Mouse (Mus musculus): ENCODE measurements around the gene Ttc9. TPM values are rescaled to one million over a fixed set of nuclear protein-coding genes. Genes with fewer than 3 reads are reported as not detected.

Ttc9 gene
- polyA plus RNA-seq, 1 experiment from 2014 or later: 15.2 TPM

DNA sequence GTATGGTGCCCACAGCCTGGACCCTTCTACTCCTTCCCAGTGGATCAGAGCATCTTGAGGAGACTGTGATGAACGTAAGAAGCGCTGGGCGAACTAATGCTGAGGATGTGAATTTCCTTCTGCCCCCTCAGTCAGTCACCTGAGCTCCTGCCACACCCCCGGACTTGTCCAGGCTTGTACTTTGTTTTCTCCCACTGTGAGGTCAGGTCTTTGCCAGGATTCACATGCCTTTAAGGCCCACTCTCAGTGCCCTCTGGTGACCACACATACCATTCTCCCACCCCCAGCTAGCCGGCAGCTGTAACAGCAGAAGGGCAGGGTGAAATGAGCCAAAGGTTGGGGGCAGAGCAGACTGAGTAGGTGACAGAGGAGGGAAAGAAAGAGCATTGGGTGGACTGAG lies 32.9 kb downstream of the Ttc9 start:
- no peaks in the 10 kb centered on the region for H3K9me3 ChIP-seq
- ATAC-seq (replicated peaks): no peak
- no peak overlapping the region for H3K4me2 ChIP-seq
- no peaks in the 10 kb centered on the region for H3K4me1 ChIP-seq
- no peak overlapping the region for H3K9ac ChIP-seq
- H3K36me3 ChIP-seq (replicated peaks): peaks cover 27% of the 10 kb centered on the region; the same call in 1 of the 2 replicates
- 88% methylated on average over 5 of the region's 5 CpGs for WGBS
- no peak overlapping the region for H3K4me3 ChIP-seq
- H3K27me3 ChIP-seq (replicated peaks): no peaks in the 10 kb centered on the region
- H3K27ac ChIP-seq: no peak overlapping the region

DNA sequence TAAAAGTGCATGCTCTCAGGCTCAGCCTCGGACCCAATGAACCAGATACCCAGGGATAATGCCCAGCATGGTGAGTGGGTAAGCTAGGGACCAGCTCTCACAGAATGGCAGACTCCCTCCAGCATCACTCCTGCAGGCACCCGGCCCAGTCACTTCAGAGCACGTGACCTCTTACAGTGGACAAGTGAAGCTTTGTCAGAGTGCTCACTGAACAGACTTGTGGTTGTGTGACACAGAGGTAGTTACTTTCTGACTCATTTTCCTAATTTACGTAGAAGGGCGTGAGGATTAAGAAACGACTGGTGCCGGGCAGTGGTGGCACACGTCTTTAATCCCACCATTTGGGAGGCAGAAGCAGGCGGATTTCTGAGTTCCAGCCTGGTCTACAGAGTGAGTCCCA lies 37.4 kb downstream of the Ttc9 start:
- H3K9me3 ChIP-seq: no peaks in the 10 kb centered on the region
- H3K9ac ChIP-seq: no peak overlapping the region
- H3K36me3 ChIP-seq (replicated peaks): peaks cover 10% of the 10 kb centered on the region; the same call in 1 of the 2 replicates
- H3K4me3 ChIP-seq: no peak overlapping the region
- no peaks in the 10 kb centered on the region for H3K27me3 ChIP-seq (replicated peaks)
- H3K4me2 ChIP-seq: no peak overlapping the region
- no peak for ATAC-seq (replicated peaks)
- WGBS: 88% methylated on average over 9 of the region's 9 CpGs
- H3K27ac ChIP-seq: no peak overlapping the region
- H3K4me1 ChIP-seq: no peaks in the 10 kb centered on the region

DNA sequence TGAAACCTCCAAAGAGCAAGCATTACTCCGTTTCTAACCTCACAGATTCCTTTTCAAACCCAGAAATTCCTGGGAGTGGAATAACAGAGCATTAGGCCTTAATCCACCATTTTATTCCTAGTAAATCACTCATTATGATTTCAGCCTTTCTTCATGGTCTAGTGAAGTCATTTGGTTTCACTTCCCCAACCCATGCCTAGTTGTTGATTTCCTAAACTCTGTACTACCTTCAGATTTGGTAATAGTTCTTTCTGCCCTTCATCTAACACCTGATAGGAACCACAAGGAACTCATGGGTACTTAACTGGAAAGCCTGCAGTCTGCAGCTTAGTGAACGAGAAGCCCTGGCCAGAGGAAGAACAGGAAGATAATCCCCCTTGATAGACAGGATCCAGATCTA lies 44.5 kb downstream of the Ttc9 start:
- WGBS: 15% methylated on average over 2 of the region's 2 CpGs
- Histone ChIP-seq H3K9me3 (no peaks in the 10 kb centered on the region), H3K4me3 (no peak overlapping the region)

DNA sequence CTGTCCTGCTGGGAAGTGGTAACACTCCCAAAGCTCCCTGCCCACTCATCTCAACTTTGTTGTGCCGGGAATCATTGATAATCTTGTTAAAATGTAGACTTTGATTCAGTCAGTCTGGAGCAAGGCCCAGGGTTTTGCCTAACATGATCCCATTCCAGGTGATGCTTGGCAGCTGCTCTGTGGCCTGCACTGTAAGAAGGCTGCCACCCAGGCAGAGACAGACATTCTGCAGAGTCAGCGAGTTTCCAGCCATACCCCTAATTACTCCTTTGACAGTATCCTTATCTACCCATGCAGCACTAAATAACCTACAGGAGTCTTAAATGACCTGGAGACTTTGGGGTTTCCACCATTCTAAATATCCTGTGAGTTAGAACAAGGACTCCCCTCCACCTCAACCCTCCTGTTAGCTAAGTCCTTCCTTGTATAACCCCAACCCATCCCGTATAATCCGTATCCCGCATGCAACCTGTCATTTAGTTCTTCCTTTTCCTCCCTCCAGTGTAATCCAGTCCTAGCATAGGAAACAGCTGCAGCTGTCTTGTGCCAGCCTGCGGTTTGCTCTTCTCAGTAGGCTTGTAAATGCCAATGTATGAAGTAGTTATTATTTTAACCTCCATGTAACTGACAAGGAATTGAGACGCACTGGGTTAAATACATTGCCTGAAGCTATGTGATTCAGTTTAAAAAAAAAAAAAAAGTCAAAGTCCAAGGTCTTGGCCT lies 48.9 kb downstream of the Ttc9 start:
- 74% methylated on average over 7 of the region's 7 CpGs for WGBS
- Histone ChIP-seq H3K36me3 (replicated peaks) (no peaks in the 10 kb centered on the region), H3K9me3 (no peaks in the 10 kb centered on the region), H3K4me1 (peaks cover 4% of the 10 kb centered on the region; the same call in 1 of the 2 replicates), H3K4me3 (no peak overlapping the region), H3K9ac (no peak overlapping the region), H3K27me3 (replicated peaks) (no peaks in the 10 kb centered on the region), H3K27ac (no peak overlapping the region), H3K4me2 (no peak overlapping the region)
- ATAC-seq (replicated peaks): no peak

More for the DNA sequence above, 44.5 kb downstream of the Ttc9 start:
- Histone ChIP-seq H3K27ac (no peak overlapping the region), H3K9ac (no peak overlapping the region), H3K4me1 (peaks cover 4% of the 10 kb centered on the region; the same call in 1 of the 2 replicates), H3K27me3 (replicated peaks) (no peaks in the 10 kb centered on the region), H3K36me3 (replicated peaks) (no peaks in the 10 kb centered on the region), H3K4me2 (no peak overlapping the region)
- ATAC-seq (replicated peaks): no peak

DNA sequence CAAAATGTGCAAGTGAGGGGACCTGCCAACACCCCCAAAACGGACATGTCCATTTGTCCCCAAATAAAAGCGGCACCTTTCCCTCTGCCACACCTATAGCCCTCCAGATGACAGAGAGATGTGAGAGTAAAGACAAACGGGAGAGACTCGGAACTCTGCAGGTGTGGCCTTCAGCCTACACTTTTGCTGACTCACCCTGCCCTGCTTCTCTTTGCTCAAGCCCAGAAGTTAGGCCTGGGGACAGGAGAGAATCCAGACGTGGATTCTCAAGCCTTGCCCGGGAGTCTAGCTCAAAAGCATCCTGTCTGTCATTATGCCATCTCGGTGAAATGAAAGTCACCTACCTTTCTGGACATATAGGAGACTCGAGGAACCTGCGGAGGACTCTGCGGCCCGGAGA lies 52.3 kb downstream of the Ttc9 start:
- no peak for ATAC-seq (replicated peaks)
- peaks cover 20% of the 10 kb centered on the region for H3K4me1 ChIP-seq
- no peaks in the 10 kb centered on the region for H3K36me3 ChIP-seq (replicated peaks)

DNA sequence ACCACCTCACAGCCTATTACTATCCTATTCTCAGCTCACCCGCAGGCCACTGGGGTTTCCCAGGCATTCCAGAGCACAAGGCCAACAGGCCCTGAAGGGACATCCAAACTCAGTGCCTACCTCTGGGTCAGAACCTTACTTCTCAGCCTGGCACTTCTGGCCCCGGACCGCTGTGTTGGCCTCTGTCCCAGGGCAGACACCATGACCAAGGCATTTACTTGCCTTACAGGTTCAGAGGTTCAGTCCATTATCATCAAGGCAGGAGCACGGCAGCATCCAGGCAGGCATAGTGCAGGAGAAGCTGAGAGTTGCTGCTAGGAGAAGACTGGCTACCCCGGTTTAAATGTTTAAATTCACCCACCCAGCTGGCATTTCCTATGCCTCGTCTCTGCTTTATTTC lies 53.0 kb downstream of the Ttc9 start:
- no peak overlapping the region for H3K4me2 ChIP-seq
- no peak for ATAC-seq (replicated peaks)
- WGBS: 72% methylated on average over 6 of the region's 6 CpGs

More for the DNA sequence above, 52.3 kb downstream of the Ttc9 start:
- no peaks in the 10 kb centered on the region for H3K27me3 ChIP-seq (replicated peaks)
- no peak overlapping the region for H3K4me3 ChIP-seq
- H3K27ac ChIP-seq: no peak overlapping the region
- no peaks in the 10 kb centered on the region for H3K9me3 ChIP-seq
- no peak overlapping the region for H3K4me2 ChIP-seq
- 83% methylated on average over 11 of the region's 11 CpGs for WGBS
- H3K9ac ChIP-seq: no peak overlapping the region

DNA sequence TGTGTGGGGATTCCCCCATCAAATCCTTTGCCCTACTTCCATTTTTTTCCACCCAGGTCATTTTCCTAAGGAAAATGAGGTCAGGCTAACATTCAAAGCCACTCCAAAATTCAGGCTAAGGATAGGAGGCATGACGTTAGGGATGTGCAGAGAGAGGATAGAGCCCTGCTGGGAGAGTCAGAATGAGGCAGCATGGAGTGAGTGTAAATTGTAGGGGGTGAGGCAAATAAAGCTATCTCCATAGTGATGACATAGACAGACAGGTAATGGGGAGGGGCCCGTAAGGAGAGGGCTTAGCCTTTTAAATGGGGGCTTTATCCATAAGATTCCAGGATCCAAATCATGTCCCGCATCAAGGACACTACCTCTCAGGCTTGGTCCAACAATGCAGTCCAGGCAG lies 54.9 kb downstream of the Ttc9 start:
- Histone ChIP-seq H3K27me3 (replicated peaks) (no peaks in the 10 kb centered on the region), H3K27ac (peak overlapping the region; percentile 43; the same call in 1 of the 2 replicates), H3K9ac (no peak overlapping the region), H3K4me3 (no peak overlapping the region), H3K9me3 (no peaks in the 10 kb centered on the region), H3K4me2 (peak overlapping the region; percentile 10; the same call in 1 of the 2 replicates), H3K36me3 (replicated peaks) (no peaks in the 10 kb centered on the region), H3K4me1 (peaks cover 20% of the 10 kb centered on the region)
- WGBS: 29% methylated on average over 3 of the region's 3 CpGs
- peak; percentile 45; the same call in 1 of the 2 replicates for ATAC-seq (replicated peaks)

More for the DNA sequence above, 53.0 kb downstream of the Ttc9 start:
- no peaks in the 10 kb centered on the region for H3K36me3 ChIP-seq (replicated peaks)
- no peak overlapping the region for H3K27ac ChIP-seq
- H3K4me1 ChIP-seq: peaks cover 20% of the 10 kb centered on the region
- H3K9me3 ChIP-seq: no peaks in the 10 kb centered on the region
- H3K27me3 ChIP-seq (replicated peaks): no peaks in the 10 kb centered on the region
- H3K4me3 ChIP-seq: no peak overlapping the region
- no peak overlapping the region for H3K9ac ChIP-seq

DNA sequence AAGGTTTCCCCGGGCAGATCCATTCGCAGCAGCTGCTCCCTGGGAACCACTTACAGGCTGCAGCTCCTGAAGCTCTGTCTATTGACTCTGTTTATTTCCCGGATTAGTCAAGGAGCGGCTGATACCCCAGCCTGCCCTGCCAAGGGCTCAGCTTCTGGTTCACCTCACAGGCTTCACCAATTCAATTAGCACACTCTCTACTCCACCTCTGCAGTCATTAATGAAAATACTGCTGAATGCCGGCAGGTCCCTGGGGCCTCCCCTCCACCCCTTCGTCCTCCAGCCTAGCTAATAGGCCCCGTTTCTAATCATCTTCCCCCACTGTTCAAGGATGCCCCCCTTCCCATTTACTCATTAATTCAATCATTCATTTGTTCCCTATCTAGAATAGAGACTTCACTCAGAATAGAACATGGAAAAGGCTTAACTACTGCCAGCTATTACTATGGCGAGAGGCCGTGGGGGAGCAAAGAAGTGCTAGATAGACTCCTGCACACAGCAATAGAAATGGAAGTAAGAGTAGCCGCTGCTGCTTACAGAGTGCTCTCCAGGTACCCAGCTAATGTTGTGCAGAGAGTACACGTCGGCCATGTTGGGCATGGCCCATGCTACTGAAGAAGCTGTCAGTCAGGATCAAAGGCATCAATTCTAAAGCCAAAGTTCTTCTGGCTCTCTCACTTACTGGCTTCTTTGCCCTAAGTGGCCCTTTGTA lies 55.5 kb downstream of the Ttc9 start:
- peak; percentile 78 for ATAC-seq (replicated peaks)
- 21% methylated on average over 12 of the region's 12 CpGs for WGBS

DNA sequence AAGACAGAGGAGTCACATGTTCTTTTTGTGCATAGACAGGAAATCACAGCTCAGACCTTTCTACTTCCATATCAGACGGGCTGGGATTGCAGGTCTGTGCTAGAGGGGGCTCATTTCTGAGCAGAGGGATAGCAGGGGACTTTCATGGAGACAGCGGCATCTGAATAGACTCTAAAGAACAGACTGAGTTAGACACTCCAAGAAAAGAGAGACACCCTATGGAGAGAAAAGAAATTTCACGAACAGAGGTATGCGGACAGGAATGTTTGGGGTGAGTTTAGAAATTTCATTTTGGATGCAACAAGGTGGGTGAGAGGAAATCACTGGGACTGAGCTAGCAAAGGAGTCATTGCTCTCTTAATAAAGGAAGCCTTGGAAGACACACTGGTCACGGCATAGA lies 56.8 kb downstream of the Ttc9 start:
- Histone ChIP-seq H3K9me3 (no peaks in the 10 kb centered on the region), H3K4me3 (no peak overlapping the region), H3K36me3 (replicated peaks) (no peaks in the 10 kb centered on the region), H3K27me3 (replicated peaks) (no peaks in the 10 kb centered on the region), H3K4me1 (peaks cover 20% of the 10 kb centered on the region), H3K27ac (no peak overlapping the region), H3K9ac (no peak overlapping the region), H3K4me2 (no peak overlapping the region)
- WGBS: 82% methylated on average over 5 of the region's 5 CpGs
- no peak for ATAC-seq (replicated peaks)

More for the DNA sequence above, 55.5 kb downstream of the Ttc9 start:
- Histone ChIP-seq H3K4me2 (peak overlapping the region; percentile 10; the same call in 1 of the 2 replicates), H3K4me1 (peaks cover 20% of the 10 kb centered on the region), H3K36me3 (replicated peaks) (no peaks in the 10 kb centered on the region), H3K4me3 (no peak overlapping the region), H3K27me3 (replicated peaks) (no peaks in the 10 kb centered on the region), H3K9ac (no peak overlapping the region), H3K9me3 (no peaks in the 10 kb centered on the region), H3K27ac (peak overlapping the region; percentile 43; the same call in 1 of the 2 replicates)

DNA sequence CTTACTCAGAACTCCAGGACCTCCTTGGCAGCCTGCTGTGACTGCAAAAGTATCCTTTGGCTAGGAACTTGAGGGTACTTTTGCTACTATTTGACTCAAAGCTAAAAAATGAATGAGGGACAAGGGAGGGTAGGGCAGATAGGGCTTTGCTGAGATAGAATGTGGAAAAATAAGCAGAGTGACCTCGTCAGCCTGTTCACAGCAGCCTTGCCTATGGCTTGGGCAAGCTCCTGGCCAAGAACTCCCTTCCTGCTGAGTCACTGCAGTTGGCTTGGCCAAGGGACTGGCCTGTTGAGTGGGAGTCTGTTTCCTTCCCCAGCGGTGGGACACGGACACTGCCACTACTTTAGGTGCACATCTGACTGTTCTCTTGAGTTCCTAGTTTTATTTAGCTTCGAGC lies 57.5 kb downstream of the Ttc9 start:
- Histone ChIP-seq H3K36me3 (replicated peaks) (no peaks in the 10 kb centered on the region), H3K27ac (no peak overlapping the region), H3K27me3 (replicated peaks) (no peaks in the 10 kb centered on the region), H3K4me2 (no peak overlapping the region), H3K4me1 (peaks cover 20% of the 10 kb centered on the region), H3K9ac (no peak overlapping the region), H3K4me3 (no peak overlapping the region), H3K9me3 (no peaks in the 10 kb centered on the region)
- 90% methylated on average over 4 of the region's 4 CpGs for WGBS
- ATAC-seq (replicated peaks): no peak

DNA sequence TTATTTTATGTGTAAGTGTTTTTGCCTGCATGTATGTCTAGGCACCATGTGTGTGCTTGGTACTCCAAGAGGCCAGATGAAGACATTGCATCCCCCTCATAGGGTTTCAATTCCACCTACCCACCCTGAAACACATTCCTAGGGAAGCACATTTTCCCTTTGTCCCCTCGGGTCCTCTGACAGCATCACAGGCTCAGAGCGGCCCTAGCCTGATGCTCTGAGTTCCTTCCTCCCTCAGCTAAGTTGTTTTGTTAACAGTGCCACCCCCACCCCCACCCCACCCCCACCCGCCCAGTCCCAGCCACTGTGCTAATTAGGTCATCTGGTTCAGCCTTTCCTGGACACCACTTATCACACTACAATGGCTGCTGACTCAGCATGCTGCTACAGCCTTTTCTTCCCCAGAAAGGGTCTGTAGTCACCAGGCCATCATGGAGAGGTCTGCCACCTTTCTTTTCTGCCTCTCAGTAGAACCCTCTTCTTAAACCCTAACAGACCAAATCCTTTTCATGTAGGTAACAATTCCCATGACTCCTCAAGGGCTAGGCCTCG lies 58.5 kb downstream of the Ttc9 start:
- no peak for ATAC-seq (replicated peaks)
- Histone ChIP-seq H3K27me3 (replicated peaks) (no peaks in the 10 kb centered on the region), H3K27ac (no peak overlapping the region), H3K4me1 (peaks cover 20% of the 10 kb centered on the region), H3K4me2 (no peak overlapping the region), H3K9ac (no peak overlapping the region), H3K4me3 (no peak overlapping the region), H3K9me3 (no peaks in the 10 kb centered on the region), H3K36me3 (replicated peaks) (no peaks in the 10 kb centered on the region)
- 47% methylated on average over 4 of the region's 4 CpGs for WGBS

DNA sequence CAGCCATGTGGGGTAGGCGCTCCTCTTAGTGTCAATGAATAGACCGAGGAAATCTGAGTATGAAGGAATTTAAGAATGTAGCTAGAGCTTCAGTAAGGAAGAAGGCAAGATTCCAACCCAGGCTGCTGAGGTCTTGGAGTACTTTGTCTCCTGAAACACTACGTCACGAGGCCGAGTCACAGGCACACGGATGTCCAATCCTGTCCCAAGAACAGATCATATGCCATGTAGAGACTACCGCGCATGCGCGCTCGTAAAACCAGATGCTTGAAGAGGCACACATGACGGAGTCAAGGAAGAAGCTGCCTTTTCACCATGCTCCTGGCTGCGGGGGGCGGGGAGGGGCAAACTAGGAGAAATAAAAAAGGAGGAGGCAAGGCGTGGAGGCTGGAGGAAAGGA lies 59.1 kb downstream of the Ttc9 start:
- peaks cover 19% of the 10 kb centered on the region for H3K4me1 ChIP-seq
- H3K4me2 ChIP-seq: no peak overlapping the region
- H3K4me3 ChIP-seq: no peak overlapping the region
- no peak overlapping the region for H3K27ac ChIP-seq
- H3K27me3 ChIP-seq (replicated peaks): no peaks in the 10 kb centered on the region
- no peak for ATAC-seq (replicated peaks)
- H3K36me3 ChIP-seq (replicated peaks): no peaks in the 10 kb centered on the region
- H3K9ac ChIP-seq: no peak overlapping the region
- WGBS: 89% methylated on average over 15 of the region's 15 CpGs
- no peaks in the 10 kb centered on the region for H3K9me3 ChIP-seq

All from midbrain, embryonic 15.5 days (tissue).